Mouse (Mus musculus) hindbrain, postnatal 0 days (tissue): Measurements from ENCODE around the gene Cngb1. TPM values are rescaled to one million over a fixed set of nuclear protein-coding genes. Genes with fewer than 3 reads are reported as not detected.
A peak's percentile ranks its signal among the peaks of the same experiment; 100 is the strongest.

Experiments used
- ATAC-seq: fragments of 200-750 bp; cut with Nextera tagmentation; 2 replicates; pipeline ENCODE4 v1.8.0; 2017; ENCODE audit warnings: mild to moderate bottlenecking, moderate TSS enrichment, moderate library complexity
- DNase-seq: peaks from one replicate; pipeline ENCODE4 v3.0.0-alpha.2; 2015; ENCODE audit warnings: low spot score
- H3K27ac ChIP-seq: fragments of 300-500 bp; sonication (generic); 2 replicates; pipeline ENCODE4 v1.5.1; 2014; ENCODE audit warnings: mild to moderate bottlenecking
- H3K27me3 ChIP-seq: fragments of 300-500 bp; sonication (generic); 2 replicates; pipeline ENCODE4 v1.6.1; 2014; ENCODE audit warnings: low read length, mixed read lengths; ENCODE audit not compliant: insufficient read depth
- H3K36me3 ChIP-seq: fragments of 300-500 bp; sonication (generic); 2 replicates; pipeline ENCODE4 v1.6.1; 2014; ENCODE audit warnings: low read length, mixed read lengths; ENCODE audit not compliant: insufficient read depth
- H3K4me1 ChIP-seq: fragments of 300-500 bp; sonication (generic); 2 replicates; pipeline ENCODE4 v1.6.1; 2014; ENCODE audit warnings: antibody characterized with exemption, low read length, mixed read lengths; ENCODE audit not compliant: insufficient read depth
- H3K4me2 ChIP-seq: fragments of 300-500 bp; sonication (generic); 2 replicates; pipeline ENCODE4 v1.6.1; 2014; ENCODE audit warnings: low read depth, mild to moderate bottlenecking, low read length, moderate library complexity, mixed read lengths
- H3K4me3 ChIP-seq: fragments of 300-500 bp; sonication (generic); 2 replicates; pipeline ENCODE4 v1.5.1; 2014; ENCODE audit warnings: low read length
- H3K9ac ChIP-seq: fragments of 300-500 bp; sonication (generic); replicated peaks from 2 replicates; pipeline ENCODE4 v1.6.1; 2014; ENCODE audit warnings: mild to moderate bottlenecking, low read length, moderate library complexity, mixed read lengths
- H3K9me3 ChIP-seq: fragments of 300-500 bp; sonication (generic); 2 replicates; pipeline ENCODE4 v1.6.1; 2016; ENCODE audit warnings: low read length, mixed read lengths
- CTCF ChIP-seq: IDR thresholded peaks from 2 replicates; pipeline ENCODE4 v1.5.1; 2016; ENCODE audit warnings: antibody characterized with exemption, control low read depth, low read depth
- WGBS: fragments of 180-500 bp; shearing (Covaris S2); extraction: QIAGEN DNeasy Blood & Tissue Kit; methylation state at CpG from one replicate; pipeline ENCODE4 v1.1.7; 2014; 5-methylcytosine and 5-hydroxymethylcytosine counted together
- polyA plus RNA-seq: library from polyadenylated mRNA; unstranded; fragments of >200 nt; fragmentation: Nextera tagmentation; extraction: Ambion mirVana; gene quantifications from 2 replicates; pipeline ENCODE4 v1.2.1, GENCODE M21; 2015
- total RNA-seq: library from RNA; depleted of rRNA; stranded (reverse); fragments of >200 nt; gene quantifications from 2 replicates; pipeline ENCODE4 v1.2.3, GENCODE M21; 2014

The Cngb1 gene
- total and polyA plus RNA-seq, 2 experiments from 2014 or later, result 0.52 to 1.2 TPM

DNA sequence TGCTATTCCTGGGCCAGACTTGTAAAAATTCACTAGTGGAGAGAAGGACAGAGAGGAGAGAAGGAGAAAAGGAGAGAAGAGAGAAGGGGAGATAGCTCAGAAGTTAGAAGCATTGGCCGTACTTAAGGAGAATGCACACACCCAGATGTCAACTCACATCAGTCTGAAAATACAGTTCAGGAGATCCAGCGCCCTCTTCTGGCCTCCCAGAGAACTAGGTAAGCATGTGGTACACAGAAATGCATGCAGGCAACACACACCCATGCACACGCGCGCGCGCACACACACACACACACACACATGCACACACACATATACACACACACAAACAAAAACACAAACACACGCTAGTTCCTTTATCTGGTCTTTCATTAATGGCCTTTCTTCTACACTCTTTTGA is 86.8 kb downstream of the Cngb1 start:
- DNase-seq (no peak), ATAC-seq (no peak)
- Histone ChIP-seq H3K4me3 (no peak overlapping the region), H3K9me3 (no peaks in the 10 kb centered on the region), H3K36me3 (no peaks in the 10 kb centered on the region), H3K4me1 (no peaks in the 10 kb centered on the region), H3K27ac (no peak overlapping the region), H3K27me3 (no peaks in the 10 kb centered on the region), H3K4me2 (no peak overlapping the region), H3K9ac (no peak overlapping the region)
- TF ChIP-seq CTCF, result peak; percentile 36
- 87% methylated on average over 8 of the region's 8 CpGs for WGBS

- no peak for TF ChIP-seq CTCF
- Histone ChIP-seq H3K9ac (no peak overlapping the region), H3K27me3 (no peaks in the 10 kb centered on the region), H3K4me3 (no peak overlapping the region), H3K4me1 (no peaks in the 10 kb centered on the region), H3K9me3 (no peaks in the 10 kb centered on the region), H3K4me2 (no peak overlapping the region), H3K27ac (no peak overlapping the region), H3K36me3 (no peaks in the 10 kb centered on the region)
- DNase-seq (no peak), ATAC-seq (no peak)
- 77% methylated on average over 11 of the region's 11 CpGs for WGBS
Observed at GRCm38 (mm10) chr8:95215709-95216360, 90.5 kb downstream of the Cngb1 start.

- no peaks in the 10 kb centered on the region for H3K4me1 ChIP-seq
- DNase-seq, result no peak
- TF ChIP-seq CTCF, result no peak
- H3K4me2 ChIP-seq, result no peak overlapping the region
- no peak overlapping the region for H3K4me3 ChIP-seq
- no peak for ATAC-seq
- H3K27me3 ChIP-seq, result no peaks in the 10 kb centered on the region
- H3K9me3 ChIP-seq, result no peaks in the 10 kb centered on the region
- H3K9ac ChIP-seq, result no peak overlapping the region
- H3K27ac ChIP-seq, result no peak overlapping the region
- no peaks in the 10 kb centered on the region for H3K36me3 ChIP-seq
- WGBS, result 46% methylated on average over 11 of the region's 11 CpGs
Observed at GRCm38 (mm10) chr8:95209924-95210323, 96.5 kb downstream of the Cngb1 start.

GRCm38 (mm10) chr8:95205946-95206345 is 100.4 kb downstream of the Cngb1 start:
- H3K4me3 ChIP-seq, result no peak overlapping the region
- no peak overlapping the region for H3K4me2 ChIP-seq
- no peaks in the 10 kb centered on the region for H3K27me3 ChIP-seq
- DNase-seq (peak; percentile 60), ATAC-seq (peak; percentile 22; the same call in 1 of the 2 replicates)
- 21% methylated on average over 8 of the region's 8 CpGs for whole genome bisulfite sequencing
- no peak overlapping the region for H3K9ac ChIP-seq
- no peak for TF ChIP-seq CTCF
- no peaks in the 10 kb centered on the region for H3K4me1 ChIP-seq
- no peaks in the 10 kb centered on the region for H3K36me3 ChIP-seq
- 0 out of 2 replicates have a peak overlapping the region, but pooled peaks have one; percentile 36 for H3K27ac ChIP-seq
- H3K9me3 ChIP-seq, result no peaks in the 10 kb centered on the region

GRCm38 (mm10) chr8:95204039-95204380 is 102.4 kb downstream of the Cngb1 start:
- DNase-seq (peak; percentile 87), ATAC-seq (peak; percentile 86)
- Histone ChIP-seq H3K9ac (no peak overlapping the region), H3K27me3 (no peaks in the 10 kb centered on the region), H3K4me2 (no peak overlapping the region), H3K27ac (no peak overlapping the region), H3K9me3 (no peaks in the 10 kb centered on the region), H3K36me3 (no peaks in the 10 kb centered on the region), H3K4me1 (no peaks in the 10 kb centered on the region), H3K4me3 (no peak overlapping the region)
- TF ChIP-seq CTCF, result peak; percentile 99
- 18% methylated on average over 10 of the region's 10 CpGs for WGBS

- Histone ChIP-seq H3K27ac (no peak overlapping the region), H3K9ac (no peak overlapping the region), H3K4me1 (no peaks in the 10 kb centered on the region), H3K4me2 (no peak overlapping the region), H3K4me3 (no peak overlapping the region), H3K36me3 (no peaks in the 10 kb centered on the region), H3K9me3 (no peaks in the 10 kb centered on the region), H3K27me3 (no peaks in the 10 kb centered on the region)
- DNase-seq, result no peak
- WGBS, result 50% methylated on average over 9 of the region's 9 CpGs
- ATAC-seq, result peak; percentile 34; the same call in 1 of the 2 replicates
- TF ChIP-seq CTCF, result no peak
Observed at GRCm38 (mm10) chr8:95203326-95204038, 102.9 kb downstream of the Cngb1 start.
